Mouse (Mus musculus): ENCODE measurements around the gene Dnase2a.
A peak's percentile ranks its signal among the peaks of the same experiment; 100 is the strongest.

Gene Dnase2a

GRCm38 (mm10) chr8:84908421-84909161 lies at the start of gene Dnase2a:
Gene Dnase2a (plus strand): TSS chr8:84908560.
- peak; percentile 77 for DNase-seq

GRCm38 (mm10) chr8:84871376-84872308 lies 36.7 kb upstream of the Dnase2a start, which contains the start of gene Syce2:
Gene Syce2 (plus strand): TSS chr8:84872111.
- peak; percentile 53 for DNase-seq

GRCm38 (mm10) chr8:84872309-84872965 lies 35.9 kb upstream of the Dnase2a start:
- no peak for DNase-seq

GRCm38 (mm10) chr8:84873016-84873415 lies 35.3 kb upstream of the Dnase2a start:
- no peak for DNase-seq

GRCm38 (mm10) chr8:84874339-84874738 lies 34.0 kb upstream of the Dnase2a start:
- no peak for DNase-seq

GRCm38 (mm10) chr8:84877297-84878035 lies 30.9 kb upstream of the Dnase2a start:
- DNase-seq, result peak; percentile 75

GRCm38 (mm10) chr8:84878915-84879314 lies 29.4 kb upstream of the Dnase2a start:
- DNase-seq, result no peak

GRCm38 (mm10) chr8:84884728-84885127 lies 23.6 kb upstream of the Dnase2a start:
- DNase-seq, result no peak

GRCm38 (mm10) chr8:84888280-84888679 lies 20.1 kb upstream of the Dnase2a start:
- no peak for DNase-seq

GRCm38 (mm10) chr8:84889141-84889540 lies 19.2 kb upstream of the Dnase2a start:
- no peak for DNase-seq

- DNase-seq, result no peak
Measured at GRCm38 (mm10) chr8:84892993-84893708, 15.2 kb upstream of the Dnase2a start.

GRCm38 (mm10) chr8:84893709-84894134 lies 14.6 kb upstream of the Dnase2a start, which contains the start of gene Gcdh:
Gene Gcdh (minus strand): TSS chr8:84893921.
- DNase-seq, result peak; percentile 91

GRCm38 (mm10) chr8:84895963-84896362 lies 12.4 kb upstream of the Dnase2a start:
- DNase-seq, result no peak

- DNase-seq, result no peak
Measured at GRCm38 (mm10) chr8:84901071-84901470, 7.3 kb upstream of the Dnase2a start.

- no peak for DNase-seq
Measured at GRCm38 (mm10) chr8:84901752-84902151, 6.6 kb upstream of the Dnase2a start, which contains the start of gene Klf1. Gene Klf1 (plus strand): TSS chr8:84901928.

- peak; percentile 48 for DNase-seq
Measured at GRCm38 (mm10) chr8:84902367-84902919, 5.9 kb upstream of the Dnase2a start.

GRCm38 (mm10) chr8:84902920-84903661 lies 5.3 kb upstream of the Dnase2a start:
- peak; percentile 97 for DNase-seq

GRCm38 (mm10) chr8:84904351-84904750 lies 4.0 kb upstream of the Dnase2a start:
- no peak for DNase-seq

GRCm38 (mm10) chr8:84907037-84907436 lies 1.3 kb upstream of the Dnase2a start:
- DNase-seq, result no peak

- no peak for DNase-seq
Measured at GRCm38 (mm10) chr8:84907493-84907892, 867 bp upstream of the Dnase2a start.

All from cerebellum, adult 8-10 months (tissue).